Mouse (Mus musculus) left cerebral cortex, adult 11 months (tissue): ENCODE measurements at regions not wholly inside any gene's neighbourhood (a gene's known extent, or its start where the extent isn't known, plus 50 kb on each side); places are given as distances from the start of the nearest gene placed in this dataset.

ENCODE experiments used
- DNase-seq: peaks from one replicate; pipeline ENCODE4 v3.0.0; 2022; ENCODE audit warnings: low spot score

GRCm38 (mm10) chr14:39785090-39785489, 312.2 kb upstream of the Nrg3 start:
- DNase-seq = peak; percentile 7

DNA sequence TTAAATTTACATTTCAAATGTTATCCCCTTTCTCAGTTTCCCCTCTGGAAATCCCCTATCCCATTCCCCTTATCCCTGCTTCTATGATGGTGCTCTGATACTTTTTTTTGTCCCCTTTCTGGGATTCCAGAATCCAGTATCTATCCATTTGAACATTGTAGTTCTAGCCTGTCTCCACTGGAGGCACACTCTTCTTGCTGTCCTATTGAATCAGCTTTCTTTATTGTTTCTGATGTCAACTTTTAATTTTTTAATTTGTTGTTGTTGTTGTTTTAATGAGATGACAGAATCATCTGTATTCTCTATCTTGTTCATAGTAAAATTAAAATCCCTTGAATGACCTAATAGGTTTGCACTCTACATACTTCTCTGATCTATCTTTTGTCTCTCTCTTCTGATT, 309.0 kb upstream of the Nrg3 start:
- DNase-seq = no peak

DNA sequence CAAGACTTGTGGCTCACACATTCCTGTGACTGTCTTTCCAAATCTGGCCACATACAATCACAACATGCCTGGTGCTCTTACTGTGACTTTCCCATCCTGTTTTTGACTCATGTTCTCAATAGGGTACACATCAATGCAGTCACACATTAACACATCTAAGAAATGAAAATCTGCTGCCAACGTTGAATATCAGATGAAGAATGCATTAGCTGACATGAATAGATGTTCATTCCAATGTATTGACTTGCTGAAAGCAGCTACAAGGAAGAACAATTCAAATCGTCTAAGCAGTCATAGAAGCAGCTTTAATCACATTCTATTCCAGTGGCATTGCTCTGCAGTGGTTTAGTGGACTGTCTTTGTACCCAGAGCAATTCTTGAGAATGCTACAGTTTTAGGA, 295.2 kb upstream of the Nrg3 start:
- DNase-seq = no peak
